Mouse (Mus musculus) lung, postnatal 0 days (tissue): ENCODE results near the gene Rcan2.

ENCODE experiments used
- CTCF ChIP-seq: IDR thresholded peaks from 2 replicates; pipeline ENCODE4 v1.5.1; 2016; ENCODE audit warnings: antibody characterized with exemption, mild to moderate bottlenecking
- EP300 ChIP-seq: IDR thresholded peaks from 2 replicates; pipeline ENCODE4 v1.6.1; 2016; ENCODE audit warnings: antibody characterized with exemption, mild to moderate bottlenecking, control low read depth

GRCm38 (mm10) chr17:43820904-43821303 is 19.8 kb downstream of the Rcan2 start:
- no peak for TF ChIP-seq CTCF
- no peak for TF ChIP-seq EP300
